Mouse (Mus musculus) left cerebral cortex, adult 18-20 months (tissue): ENCODE measurements around the gene Anapc2. TPM values are rescaled to one million over a fixed set of nuclear protein-coding genes. Genes with fewer than 3 reads are reported as not detected.

Experiments used
- DNase-seq, 2 experiments: peaks; one replicate each; pipeline ENCODE4 v3.0.0; 2021 to 2022; ENCODE audit warnings: low spot score in 2 of 2, mixed read lengths in 1 of 2
- total RNA-seq, 2 experiments: library from RNA; stranded (reverse); gene quantifications; 2 replicates each; pipeline ENCODE4 v1.2.3; 2021

Gene Anapc2
- total RNA-seq, 2 experiments from 2014 or later: 87.1 to 87.2 TPM

- DNase-seq: peak in 1 of 2 experiments; percentile 35
Measured at GRCm38 (mm10) chr2:25266720-25267119, 5.6 kb upstream of the Anapc2 start.

GRCm38 (mm10) chr2:25267241-25267640 lies 5.0 kb upstream of the Anapc2 start:
- DNase-seq: no peak

- DNase-seq: no peak
Measured at GRCm38 (mm10) chr2:25267746-25268309, 4.5 kb upstream of the Anapc2 start.

GRCm38 (mm10) chr2:25272515-25272914 lies 237 bp downstream of the Anapc2 start:
- no peak for DNase-seq

- DNase-seq: no peak
Measured at GRCm38 (mm10) chr2:25273010-25273409, 732 bp downstream of the Anapc2 start.

- peak; percentile 73 to 79 for DNase-seq
Measured at GRCm38 (mm10) chr2:25278928-25279882, 6.9 kb downstream of the Anapc2 start.

GRCm38 (mm10) chr2:25285551-25285950 lies 13.3 kb downstream of the Anapc2 start:
- no peak for DNase-seq

- DNase-seq: no peak
Measured at GRCm38 (mm10) chr2:25286314-25286713, 14.0 kb downstream of the Anapc2 start.

GRCm38 (mm10) chr2:25286837-25287636 lies 14.8 kb downstream of the Anapc2 start:
- no peak for DNase-seq

GRCm38 (mm10) chr2:25287927-25288649 lies 15.8 kb downstream of the Anapc2 start, which contains the start of gene Tmem210:
TSS of gene Tmem210 (plus strand) at chr2:25288145.
- no peak for DNase-seq

- DNase-seq: no peak
Measured at GRCm38 (mm10) chr2:25288734-25289345, 16.6 kb downstream of the Anapc2 start.

GRCm38 (mm10) chr2:25289651-25290050 lies 17.4 kb downstream of the Anapc2 start, which contains the start of gene Lrrc26:
TSS of gene Lrrc26 (plus strand) at chr2:25289915.
- peak in 1 of 2 experiments; percentile 39 for DNase-seq

- DNase-seq: peak; percentile 53 to 72
Measured at GRCm38 (mm10) chr2:25290101-25290815, 18.0 kb downstream of the Anapc2 start.

GRCm38 (mm10) chr2:25290816-25291130 lies 18.5 kb downstream of the Anapc2 start:
- no peak for DNase-seq

GRCm38 (mm10) chr2:25291184-25292053 lies 19.1 kb downstream of the Anapc2 start:
- DNase-seq: no peak

GRCm38 (mm10) chr2:25292054-25292544 lies 19.8 kb downstream of the Anapc2 start:
- DNase-seq: peak; percentile 43 to 67

GRCm38 (mm10) chr2:25292856-25293255 lies 20.6 kb downstream of the Anapc2 start:
- peak; percentile 69 to 79 for DNase-seq

- no peak for DNase-seq
Measured at GRCm38 (mm10) chr2:25293706-25294105, 21.4 kb downstream of the Anapc2 start.

- DNase-seq: no peak
Measured at GRCm38 (mm10) chr2:25297093-25297492, 24.8 kb downstream of the Anapc2 start.
